Mouse (Mus musculus): Measurements from ENCODE around the gene Msgn1.

Msgn1 gene

DNA sequence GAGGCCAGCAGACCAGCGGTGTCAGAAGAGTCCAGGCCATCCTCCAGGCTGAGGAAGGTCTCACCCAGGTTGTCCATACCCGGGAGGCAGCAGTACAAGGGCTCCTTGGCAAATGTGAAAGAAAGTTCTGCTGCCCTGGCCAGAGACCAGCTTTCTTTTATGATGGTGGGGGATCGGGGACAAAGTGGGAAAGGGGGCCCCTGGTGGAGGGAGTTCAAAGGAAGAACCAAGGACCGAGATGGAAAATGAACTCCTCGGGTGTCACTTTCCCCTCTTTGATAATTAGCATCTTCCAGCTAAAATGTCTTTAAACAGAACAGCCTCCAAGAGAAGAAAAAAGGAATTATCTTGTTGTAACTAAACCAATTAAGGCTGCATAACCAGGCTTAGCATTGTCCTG lies at the start of gene Msgn1:
Gene Msgn1, minus strand, starts transcription at position 101 of the 400 bp plus-strand sequence.
- Histone ChIP-seq H3K4me1 (replicated peaks; ENCODE audit: low read depth, low read length) (peaks cover 24% of the 10 kb centered on the region), H3K36me3 (ENCODE audit: insufficient read depth, low read length) (no peaks in the 10 kb centered on the region), H3K4me3 (replicated peaks; ENCODE audit: low read length) (peak within 1 kb of the TSS; percentile 63), H3K9me3 (ENCODE audit: low read length) (no peaks in the 10 kb centered on the region), H3K27me3 (ENCODE audit: insufficient read depth, low read length) (peaks cover 19% of the 10 kb centered on the region)
- TF ChIP-seq NANOG (IDR thresholded peaks at IDR 0.05; ENCODE audit: borderline replicate concordance, low read length): no peak

DNA sequence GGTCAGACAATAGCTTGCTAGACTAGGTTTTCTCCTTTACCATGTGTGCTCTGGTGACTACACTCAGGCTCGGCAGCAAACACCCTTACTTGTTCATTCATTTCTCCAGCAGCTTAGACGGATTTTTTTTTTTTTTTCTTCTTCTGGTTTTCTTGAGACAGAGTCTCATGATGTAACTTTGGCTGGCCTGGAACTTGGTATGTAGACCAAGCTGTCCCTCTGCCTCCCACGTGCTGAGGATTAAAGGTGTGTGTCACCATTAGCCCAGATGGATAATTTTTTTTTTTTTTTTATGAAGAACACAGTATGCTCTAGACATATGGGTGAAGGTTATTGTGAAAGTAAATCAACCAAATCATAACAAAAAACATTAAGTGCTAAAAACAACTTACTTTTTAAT lies 41.5 kb upstream of the Msgn1 start:
- TF ChIP-seq CTCF (conservative IDR thresholded peaks at IDR 0.05; ENCODE audit: low read length): no peak
- TF ChIP-seq POU5F1 (IDR thresholded peaks at IDR 0.05; ENCODE audit: borderline replicate concordance, low read length): no peak
- TF ChIP-seq NANOG (IDR thresholded peaks at IDR 0.05; ENCODE audit: borderline replicate concordance, low read length): no peak
- no peaks in the 10 kb centered on the region for H3K27me3 ChIP-seq (ENCODE audit: insufficient read depth, low read length)

DNA sequence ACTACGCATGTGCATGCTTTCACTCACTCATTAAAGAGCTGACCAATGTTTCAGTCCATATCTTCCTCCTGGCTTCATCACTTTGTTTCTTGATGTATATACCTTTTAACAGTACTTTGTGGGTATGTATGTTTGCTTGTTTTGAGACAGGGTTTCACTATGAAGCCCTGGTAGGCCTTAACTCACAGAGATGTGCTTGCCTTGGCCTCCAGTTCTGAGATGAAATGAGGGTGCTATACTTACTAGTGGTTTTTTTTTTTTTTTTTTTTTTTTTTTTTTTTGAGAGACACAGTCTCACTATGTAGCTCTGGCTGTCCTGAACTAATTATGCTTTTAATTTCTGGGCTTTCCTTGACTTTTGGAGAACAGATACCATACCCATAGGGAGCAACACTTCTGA lies 38.7 kb upstream of the Msgn1 start:
- H3K36me3 ChIP-seq (ENCODE audit: insufficient read depth, low read length): peaks cover 77% of the 10 kb centered on the region
- H3K9me3 ChIP-seq (ENCODE audit: low read length): no peaks in the 10 kb centered on the region
- H3K4me3 ChIP-seq (replicated peaks; ENCODE audit: low read length): no peak overlapping the region
- TF ChIP-seq NANOG (IDR thresholded peaks at IDR 0.05; ENCODE audit: borderline replicate concordance, low read length): no peak
- no peak for TF ChIP-seq POU5F1 (IDR thresholded peaks at IDR 0.05; ENCODE audit: borderline replicate concordance, low read length)
- TF ChIP-seq CTCF (conservative IDR thresholded peaks at IDR 0.05; ENCODE audit: low read length): no peak
- H3K4me1 ChIP-seq (replicated peaks; ENCODE audit: low read depth, low read length): no peaks in the 10 kb centered on the region
- no peaks in the 10 kb centered on the region for H3K27me3 ChIP-seq (ENCODE audit: insufficient read depth, low read length)

More for the DNA sequence above, 41.5 kb upstream of the Msgn1 start:
- Histone ChIP-seq H3K36me3 (ENCODE audit: insufficient read depth, low read length) (peaks cover 71% of the 10 kb centered on the region), H3K9me3 (ENCODE audit: low read length) (no peaks in the 10 kb centered on the region), H3K4me3 (replicated peaks; ENCODE audit: low read length) (no peak overlapping the region), H3K4me1 (replicated peaks; ENCODE audit: low read depth, low read length) (no peaks in the 10 kb centered on the region)

DNA sequence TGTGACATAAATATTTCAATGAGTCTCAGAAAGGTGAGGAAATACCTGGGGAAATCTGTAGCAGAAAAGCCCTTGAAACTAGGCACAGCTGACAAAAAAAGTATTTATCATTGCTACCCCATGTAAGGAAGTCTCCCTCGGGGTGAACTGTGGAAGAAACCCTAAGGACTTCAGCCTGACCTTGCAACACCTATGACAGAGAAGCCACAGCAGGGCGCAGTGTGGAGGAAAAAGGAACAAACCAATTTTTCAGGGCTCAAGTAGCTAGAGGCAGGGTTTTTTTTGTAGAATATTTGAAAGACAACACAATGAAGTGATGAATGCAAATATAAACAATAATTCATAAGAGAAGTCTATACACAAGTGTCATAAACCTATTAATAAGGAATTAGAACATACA lies 27.2 kb upstream of the Msgn1 start:
- H3K27me3 ChIP-seq (ENCODE audit: insufficient read depth, low read length): no peaks in the 10 kb centered on the region
- no peaks in the 10 kb centered on the region for H3K9me3 ChIP-seq (ENCODE audit: low read length)
- peaks cover 5% of the 10 kb centered on the region for H3K36me3 ChIP-seq (ENCODE audit: insufficient read depth, low read length)
- no peaks in the 10 kb centered on the region for H3K4me1 ChIP-seq (replicated peaks; ENCODE audit: low read depth, low read length)
- no peak for TF ChIP-seq NANOG (IDR thresholded peaks at IDR 0.05; ENCODE audit: borderline replicate concordance, low read length)
- no peak for TF ChIP-seq POU5F1 (IDR thresholded peaks at IDR 0.05; ENCODE audit: borderline replicate concordance, low read length)
- TF ChIP-seq CTCF (conservative IDR thresholded peaks at IDR 0.05; ENCODE audit: low read length): no peak
- no peak overlapping the region for H3K4me3 ChIP-seq (replicated peaks; ENCODE audit: low read length)

DNA sequence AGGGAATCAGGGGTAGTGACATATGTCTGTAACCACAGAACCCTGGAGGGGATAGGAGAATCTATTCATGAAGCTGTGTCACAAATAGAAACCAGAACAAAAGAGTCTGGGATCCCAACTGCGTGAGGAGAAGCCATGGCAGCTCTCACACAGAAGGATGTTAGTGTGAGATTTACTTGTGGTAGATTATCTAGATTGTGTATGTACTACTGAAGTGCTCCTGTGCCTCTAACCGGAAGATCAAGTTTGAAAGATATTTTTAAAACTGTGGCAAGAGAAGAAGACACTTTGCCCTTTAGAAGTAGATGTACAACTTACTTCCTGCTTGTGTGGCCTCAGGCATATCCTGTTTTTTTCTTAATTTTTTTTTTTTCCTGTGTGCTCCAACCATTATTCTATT lies 21.5 kb upstream of the Msgn1 start:
- Histone ChIP-seq H3K9me3 (ENCODE audit: low read length) (no peaks in the 10 kb centered on the region), H3K4me3 (replicated peaks; ENCODE audit: low read length) (no peak overlapping the region), H3K27me3 (ENCODE audit: insufficient read depth, low read length) (no peaks in the 10 kb centered on the region), H3K4me1 (replicated peaks; ENCODE audit: low read depth, low read length) (peaks cover 9% of the 10 kb centered on the region), H3K36me3 (ENCODE audit: insufficient read depth, low read length) (no peaks in the 10 kb centered on the region)
- no peak for TF ChIP-seq NANOG (IDR thresholded peaks at IDR 0.05; ENCODE audit: borderline replicate concordance, low read length)

DNA sequence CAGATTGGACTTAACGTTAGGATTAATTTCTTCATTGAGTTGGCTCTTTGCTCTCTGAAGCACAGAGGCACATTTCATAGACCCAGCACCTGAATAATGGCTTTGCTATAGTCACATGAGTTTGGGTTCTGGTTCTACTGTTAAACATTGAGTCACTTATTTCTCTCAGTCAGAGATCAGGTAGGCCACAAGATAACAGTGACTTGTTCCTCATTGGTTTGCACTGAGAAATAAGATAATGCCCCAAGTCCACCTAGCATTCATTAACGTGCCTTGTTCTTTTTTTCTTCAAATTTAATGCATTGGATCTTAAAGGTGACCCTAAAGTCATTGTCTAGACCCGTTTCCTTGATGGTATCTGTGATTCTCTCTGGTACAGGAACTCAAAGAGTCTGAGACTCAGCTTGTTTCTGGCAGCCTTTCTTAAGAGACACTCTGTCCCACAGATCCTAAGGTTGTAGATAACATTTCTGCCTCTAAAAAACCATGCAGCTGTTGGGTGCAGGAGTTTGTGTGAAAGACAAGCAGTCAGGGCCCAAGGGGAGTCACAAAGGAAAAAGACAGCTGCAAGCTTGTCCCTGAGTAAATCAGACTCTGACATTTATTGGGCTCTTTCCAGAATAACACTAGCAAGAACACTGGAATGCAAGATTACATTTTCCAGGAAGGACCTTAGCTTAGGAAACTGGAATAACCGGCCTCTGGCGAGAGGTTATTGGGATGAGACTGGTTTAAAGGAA lies 17.9 kb upstream of the Msgn1 start:
- no peaks in the 10 kb centered on the region for H3K27me3 ChIP-seq (ENCODE audit: insufficient read depth, low read length)
- H3K36me3 ChIP-seq (ENCODE audit: insufficient read depth, low read length): no peaks in the 10 kb centered on the region
- no peaks in the 10 kb centered on the region for H3K9me3 ChIP-seq (ENCODE audit: low read length)
- H3K4me1 ChIP-seq (replicated peaks; ENCODE audit: low read depth, low read length): peaks cover 43% of the 10 kb centered on the region
- H3K4me3 ChIP-seq (replicated peaks; ENCODE audit: low read length): no peak overlapping the region
- TF ChIP-seq CTCF (conservative IDR thresholded peaks at IDR 0.05; ENCODE audit: low read length) (no peak), POU5F1 (IDR thresholded peaks at IDR 0.05; ENCODE audit: borderline replicate concordance, low read length) (no peak), NANOG (IDR thresholded peaks at IDR 0.05; ENCODE audit: borderline replicate concordance, low read length) (no peak)

DNA sequence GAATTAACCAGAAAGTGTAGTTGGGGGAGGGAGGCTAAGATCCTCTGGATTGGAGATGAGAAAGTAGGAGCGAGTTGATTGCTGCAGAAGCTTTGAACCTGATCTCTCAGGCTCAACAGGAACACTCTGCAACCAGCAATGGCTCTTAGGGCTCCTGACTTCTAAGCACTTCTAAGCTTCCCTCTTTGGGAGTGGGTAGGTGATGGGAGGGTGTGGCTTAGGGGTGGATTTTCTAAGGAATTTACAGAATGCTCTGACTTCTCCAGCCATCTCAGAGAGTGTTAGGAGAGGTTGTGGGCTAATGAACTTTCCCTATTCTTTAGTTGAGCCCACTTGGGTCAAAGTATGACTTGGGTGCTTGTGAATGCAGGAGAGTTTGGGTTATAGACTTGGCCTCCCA lies 17.4 kb upstream of the Msgn1 start:
- Histone ChIP-seq H3K36me3 (ENCODE audit: insufficient read depth, low read length) (no peaks in the 10 kb centered on the region), H3K4me3 (replicated peaks; ENCODE audit: low read length) (no peak overlapping the region), H3K4me1 (replicated peaks; ENCODE audit: low read depth, low read length) (peaks cover 48% of the 10 kb centered on the region), H3K9me3 (ENCODE audit: low read length) (no peaks in the 10 kb centered on the region), H3K27me3 (ENCODE audit: insufficient read depth, low read length) (no peaks in the 10 kb centered on the region)
- TF ChIP-seq NANOG (IDR thresholded peaks at IDR 0.05; ENCODE audit: borderline replicate concordance, low read length): no peak
- TF ChIP-seq POU5F1 (IDR thresholded peaks at IDR 0.05; ENCODE audit: borderline replicate concordance, low read length): no peak
- no peak for TF ChIP-seq CTCF (conservative IDR thresholded peaks at IDR 0.05; ENCODE audit: low read length)

DNA sequence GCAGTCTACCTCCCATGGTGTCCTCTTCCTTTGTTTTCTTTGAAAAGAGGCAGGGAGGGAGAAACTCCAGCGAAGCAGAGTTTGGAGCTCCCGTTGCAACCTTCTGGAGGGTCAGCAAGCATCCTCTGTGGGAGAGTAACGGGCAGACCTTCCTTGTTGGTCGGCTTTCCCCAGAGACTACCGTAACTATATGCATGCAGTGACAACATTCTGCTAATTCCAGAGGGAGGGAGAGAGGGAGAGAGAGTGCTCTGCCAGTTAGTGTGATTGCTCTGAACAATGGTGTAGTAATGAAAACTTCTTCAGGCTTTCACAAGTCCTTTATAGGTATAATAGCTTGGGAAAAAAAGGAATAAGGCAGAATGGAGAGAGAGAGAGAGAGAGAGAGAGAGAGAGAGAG lies 15.9 kb upstream of the Msgn1 start:
- peaks cover 53% of the 10 kb centered on the region for H3K4me1 ChIP-seq (replicated peaks; ENCODE audit: low read depth, low read length)
- no peaks in the 10 kb centered on the region for H3K36me3 ChIP-seq (ENCODE audit: insufficient read depth, low read length)
- H3K9me3 ChIP-seq (ENCODE audit: low read length): no peaks in the 10 kb centered on the region
- no peaks in the 10 kb centered on the region for H3K27me3 ChIP-seq (ENCODE audit: insufficient read depth, low read length)
- no peak overlapping the region for H3K4me3 ChIP-seq (replicated peaks; ENCODE audit: low read length)
- TF ChIP-seq CTCF (conservative IDR thresholded peaks at IDR 0.05; ENCODE audit: low read length): no peak
- no peak for TF ChIP-seq NANOG (IDR thresholded peaks at IDR 0.05; ENCODE audit: borderline replicate concordance, low read length)
- no peak for TF ChIP-seq POU5F1 (IDR thresholded peaks at IDR 0.05; ENCODE audit: borderline replicate concordance, low read length)

DNA sequence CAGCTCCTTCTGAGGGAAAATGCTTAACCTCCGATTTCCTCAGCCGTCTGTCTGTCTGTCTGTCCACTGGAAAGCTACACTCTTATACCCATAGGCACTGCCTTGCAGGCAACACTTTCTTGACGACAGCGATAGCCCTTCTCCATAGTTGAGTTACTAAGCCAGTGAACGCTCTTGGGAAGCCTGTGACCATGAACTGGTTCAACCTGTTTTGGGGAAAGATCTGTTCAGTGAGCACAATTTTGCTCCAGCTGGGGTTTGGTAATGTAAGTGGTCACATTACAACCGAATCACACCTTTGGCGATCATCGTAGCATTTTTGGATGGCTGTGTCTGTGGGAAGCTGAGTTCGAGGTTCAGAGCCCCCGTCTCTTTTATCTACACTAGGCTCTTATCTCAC lies 14.3 kb upstream of the Msgn1 start:
- H3K9me3 ChIP-seq (ENCODE audit: low read length): no peaks in the 10 kb centered on the region
- H3K4me3 ChIP-seq (replicated peaks; ENCODE audit: low read length): no peak overlapping the region; the same call in 1 of the 2 replicates
- no peaks in the 10 kb centered on the region for H3K36me3 ChIP-seq (ENCODE audit: insufficient read depth, low read length)
- H3K27me3 ChIP-seq (ENCODE audit: insufficient read depth, low read length): no peaks in the 10 kb centered on the region
- peaks cover 57% of the 10 kb centered on the region for H3K4me1 ChIP-seq (replicated peaks; ENCODE audit: low read depth, low read length)
- no peak for TF ChIP-seq POU5F1 (IDR thresholded peaks at IDR 0.05; ENCODE audit: borderline replicate concordance, low read length)
- TF ChIP-seq NANOG (IDR thresholded peaks at IDR 0.05; ENCODE audit: borderline replicate concordance, low read length): no peak
- no peak for TF ChIP-seq CTCF (conservative IDR thresholded peaks at IDR 0.05; ENCODE audit: low read length)

Data from E14TG2a.4 (cell line).